ENCODE assay signal across 9 mouse cellular contexts in genomic region chr19:20344511-20345316, GRCm38 (mm10). TPM values are rescaled to one million over a fixed set of nuclear protein-coding genes. Genes with fewer than 3 reads are reported as not detected.
A peak's percentile ranks its signal among the peaks of the same experiment; 100 is the strongest.
DNase-seq lines count a peak whose midpoint lies in the region; ATAC-seq and TF ChIP-seq lines count a peak whose summit lies in the region.
"Had no signal": no experiment of that assay in that cellular context is flagged by ENCODE, and none has a peak within 500 bp of the region (broad histone marks: within the 10 kb centered on the region; RNA-seq: fewer than 3 reads in every experiment).

No protein-coding gene starts in this region.

- TF ChIP-seq POLR2A in cerebellum, adult 2 months (IDR thresholded peaks at IDR 0.05; ENCODE audit: borderline replicate concordance, insufficient read depth, low read length) = no peak

- 18% methylated on average over 11 of the region's 11 CpGs for WGBS in cerebellum, adult 2 months
- 23% methylated on average over 11 of the region's 11 CpGs for WGBS in lung, embryonic 14.5 days

- no peak overlapping the region for H3K9ac ChIP-seq in lung, embryonic 14.5 days
- H3K9ac ChIP-seq: heart, embryonic 15.5 days had no signal

- ATAC-seq in frontal cortex, adult (ENCODE audit: low TSS enrichment) = peak; percentile 86
- ATAC-seq in lung, embryonic 14.5 days (ENCODE audit: insufficient read depth) = peak; percentile 75; the same call in 1 of the 2 replicates

- no peak overlapping the region for H3K27ac ChIP-seq in cerebellum, adult 2 months (ENCODE audit: insufficient read depth, low read length)
- no peak overlapping the region for H3K27ac ChIP-seq in lung, embryonic 14.5 days (ENCODE audit: low read depth)
- H3K27ac ChIP-seq: heart, embryonic 15.5 days had no signal

- H3K4me1 ChIP-seq in cerebellum, adult 2 months (ENCODE audit: control insufficient read depth, insufficient read depth, low read length) = no peaks in the 10 kb centered on the region
- no peaks in the 10 kb centered on the region for H3K4me1 ChIP-seq in lung, embryonic 14.5 days (ENCODE audit: insufficient read depth)
- H3K4me1 ChIP-seq: heart, embryonic 15.5 days had no signal

- H3K9me3 ChIP-seq in lung, embryonic 14.5 days (ENCODE audit: low read depth, low read length) = no peaks in the 10 kb centered on the region
- H3K9me3 ChIP-seq: heart, embryonic 15.5 days had no signal

- no peak overlapping the region for H3K4me3 ChIP-seq in cerebellum, adult 2 months (replicated peaks; ENCODE audit: insufficient read depth, low read depth, low read length)
- H3K4me3 ChIP-seq in lung, embryonic 14.5 days (ENCODE audit: low read depth, low read length) = no peak overlapping the region
- H3K4me3 ChIP-seq: heart, embryonic 15.5 days had no signal

- no peaks in the 10 kb centered on the region for H3K27me3 ChIP-seq in cerebellum, adult 2 months (ENCODE audit: control insufficient read depth, insufficient read depth, low read length)
- no peaks in the 10 kb centered on the region for H3K27me3 ChIP-seq in lung, embryonic 14.5 days (ENCODE audit: insufficient read depth, low read length)
- H3K27me3 ChIP-seq: heart, embryonic 15.5 days had no signal

- peak overlapping the region; percentile 46 for H3K4me2 ChIP-seq in lung, embryonic 14.5 days
- H3K4me2 ChIP-seq: heart, embryonic 15.5 days had no signal

- peak; percentile 29 for DNase-seq in urinary bladder, postnatal 25 days (ENCODE audit: low spot score)
- no peak for DNase-seq in urinary bladder, postnatal 10 days (ENCODE audit: low spot score)
- peak; percentile 21 to 43 for DNase-seq in cerebellum, adult 2 months
- peak; percentile 58 for DNase-seq in kidney, postnatal 10 days
- DNase-seq in lung, embryonic 14.5 days = peak; percentile 91
- peak; percentile 75 for DNase-seq in retina, adult 2 months (ENCODE audit: low read depth, low spot score)
- no peak for DNase-seq in urinary bladder, postnatal 36 days (ENCODE audit: low spot score in 2 of 2)

- TF ChIP-seq CTCF in cerebellum, adult 2 months (IDR thresholded peaks at IDR 0.05; ENCODE audit: borderline replicate concordance, insufficient read depth, low read depth, low read length) = peak; percentile 62; the same call in 1 of the 2 replicates
- peak; percentile 78 for TF ChIP-seq CTCF in lung, embryonic 14.5 days (IDR thresholded peaks at IDR 0.05; ENCODE audit: low read depth)

- H3K36me3 ChIP-seq in lung, embryonic 14.5 days (ENCODE audit: insufficient read depth) = no peaks in the 10 kb centered on the region
- H3K36me3 ChIP-seq: heart, embryonic 15.5 days had no signal

RNA-seq across cellular contexts. Expression of gene Anxa1, which starts 46.0 kb away (rescaled TPM):
- 0.74 and 1.00 TPM in 2 replicates for polyA plus RNA-seq in cerebellum, adult 2 months (2012; rRNA removed)
- polyA plus RNA-seq in lung, embryonic 14.5 days (2014; fragmentation: Nextera tagmentation; extraction: Ambion mirVana) = 91.5 and 111 TPM in 2 replicates

Comparison
In these comparisons a context has a peak if more than half of its experiments do, and no peak if none do; other contexts are left out.
1. DNase-seq: peak in urinary bladder, postnatal 25 days (single experiment), cerebellum, adult 2 months (2 of 2), kidney, postnatal 10 days (single experiment), lung, embryonic 14.5 days (single experiment) and retina, adult 2 months (single experiment); none in urinary bladder, postnatal 10 days (single experiment) and urinary bladder, postnatal 36 days (0 of 2).
2. RNA of gene Anxa1, which starts 46.0 kb away (polyA plus RNA-seq): 91.5 to 111 TPM in lung, embryonic 14.5 days; 0.74 to 1.00 TPM in cerebellum, adult 2 months; every median in the first group is over 10 times any median in the second.